Mouse (Mus musculus): ENCODE data around the gene Gm10840. TPM values are rescaled to one million over a fixed set of nuclear protein-coding genes. Genes with fewer than 3 reads are reported as not detected.
"Not testable (repeated sequence)": the region's sequence is repeated elsewhere in the genome, so short reads cannot be mapped to it uniquely, and the experiment has no call there.

The Gm10840 gene
- polyA plus RNA-seq, 1 experiment from 2014 or later = not detected

- 96% methylated on average over 3 of the region's 3 CpGs for WGBS
- H3K4me1 ChIP-seq (replicated peaks) = 0 out of 2 replicates have a peak, but pooled peaks cover 3% of the 10 kb centered on the region
- no peak overlapping the region for H3K27ac ChIP-seq
- no peak for ATAC-seq
- H3K9me3 ChIP-seq = no peaks in the 10 kb centered on the region
- 0 out of 2 replicates have a peak, but pooled peaks cover 2% of the 10 kb centered on the region for H3K36me3 ChIP-seq
- no peak overlapping the region for H3K4me2 ChIP-seq (replicated peaks)
- no peak overlapping the region for H3K4me3 ChIP-seq (replicated peaks)
- no peaks in the 10 kb centered on the region for H3K27me3 ChIP-seq (replicated peaks)
- H3K9ac ChIP-seq = no peak overlapping the region
Measured at GRCm38 (mm10) chr11:106191716-106192115, 31.1 kb downstream of the Gm10840 start.

DNA sequence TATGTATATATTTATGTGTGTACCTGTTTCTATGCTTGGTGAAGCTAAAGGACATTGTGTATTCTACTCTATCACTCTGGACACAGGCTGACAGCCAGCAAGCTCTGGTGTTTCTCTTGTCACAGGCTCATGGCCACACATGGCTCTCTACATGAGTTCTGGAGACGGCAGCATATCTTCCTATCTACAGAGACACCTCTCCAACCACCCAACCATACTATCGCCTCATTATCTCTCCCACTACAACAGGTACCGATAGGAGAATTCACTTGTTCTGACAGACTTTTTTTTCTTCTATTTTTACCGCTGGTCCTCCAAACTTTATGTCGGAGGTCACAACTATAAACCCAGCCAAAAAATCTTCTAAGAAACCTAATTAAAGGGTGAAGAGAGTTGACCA, 31.6 kb downstream of the Gm10840 start:
- no peak for ATAC-seq
- H3K36me3 ChIP-seq = 0 out of 2 replicates have a peak, but pooled peaks cover 2% of the 10 kb centered on the region
- H3K9me3 ChIP-seq = no peaks in the 10 kb centered on the region
- no peak overlapping the region for H3K27ac ChIP-seq
- no peaks in the 10 kb centered on the region for H3K27me3 ChIP-seq (replicated peaks)
- WGBS = 78% methylated on average over 5 of the region's 5 CpGs
- no peak overlapping the region for H3K9ac ChIP-seq
- H3K4me1 ChIP-seq (replicated peaks) = 0 out of 2 replicates have a peak, but pooled peaks cover 3% of the 10 kb centered on the region
- H3K4me2 ChIP-seq (replicated peaks) = peak overlapping the region; percentile 81
- H3K4me3 ChIP-seq (replicated peaks) = peak overlapping the region; percentile 80; the same call in 1 of the 2 replicates

- WGBS = 9% methylated on average over 19 of the region's 19 CpGs
Measured at GRCm38 (mm10) chr11:106192657-106193370, 32.2 kb downstream of the Gm10840 start.

GRCm38 (mm10) chr11:106193371-106194154, 32.9 kb downstream of the Gm10840 start:
- Histone ChIP-seq H3K27ac (peak overlapping the region; percentile 81), H3K36me3 (peaks cover 6% of the 10 kb centered on the region; the same call in 1 of the 2 replicates), H3K9ac (peak overlapping the region; percentile 74), H3K4me3 (replicated peaks) (peak overlapping the region; percentile 80), H3K4me1 (replicated peaks) (0 out of 2 replicates have a peak, but pooled peaks cover 3% of the 10 kb centered on the region), H3K4me2 (replicated peaks) (peak overlapping the region; percentile 81), H3K27me3 (replicated peaks) (no peaks in the 10 kb centered on the region), H3K9me3 (no peaks in the 10 kb centered on the region)
- WGBS = under 1% methylated on average over 44 of the region's 44 CpGs
- peak; percentile 99 for ATAC-seq

More at GRCm38 (mm10) chr11:106192657-106193370, 32.2 kb downstream of the Gm10840 start:
- H3K27me3 ChIP-seq (replicated peaks) = no peaks in the 10 kb centered on the region
- H3K9me3 ChIP-seq = no peaks in the 10 kb centered on the region
- H3K4me3 ChIP-seq (replicated peaks) = peak overlapping the region; percentile 80
- peak overlapping the region; percentile 81 for H3K4me2 ChIP-seq (replicated peaks)
- peak overlapping the region; percentile 74 for H3K9ac ChIP-seq
- H3K36me3 ChIP-seq = 0 out of 2 replicates have a peak, but pooled peaks cover 2% of the 10 kb centered on the region
- H3K27ac ChIP-seq = peak overlapping the region; percentile 81
- H3K4me1 ChIP-seq (replicated peaks) = 0 out of 2 replicates have a peak, but pooled peaks cover 3% of the 10 kb centered on the region
- no peak for ATAC-seq

DNA sequence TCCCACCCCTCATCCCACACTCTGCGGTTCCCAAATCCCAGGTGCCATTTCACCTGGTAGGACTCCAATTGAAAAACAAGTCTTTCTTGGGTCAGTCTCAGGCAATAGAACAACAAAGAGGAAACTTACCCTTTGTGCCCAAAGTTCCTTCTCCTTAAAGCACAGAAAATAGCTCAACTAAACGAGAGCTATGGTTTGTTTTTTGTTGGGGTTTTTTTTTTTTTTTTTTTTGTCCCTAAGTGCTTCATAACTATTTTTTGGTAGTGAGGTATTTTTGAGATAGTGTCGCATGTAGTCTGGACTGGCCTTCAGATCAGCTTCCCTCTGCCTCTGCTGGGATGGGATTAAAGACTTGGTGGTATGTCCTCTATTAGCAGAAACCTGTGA, 33.5 kb downstream of the Gm10840 start:
- H3K4me3 ChIP-seq (replicated peaks) = peak overlapping the region; percentile 80
- H3K27ac ChIP-seq = peak overlapping the region; percentile 80
- H3K27me3 ChIP-seq (replicated peaks) = no peaks in the 10 kb centered on the region
- H3K36me3 ChIP-seq = peaks cover 6% of the 10 kb centered on the region; the same call in 1 of the 2 replicates
- H3K9ac ChIP-seq = peak overlapping the region; percentile 52
- peak overlapping the region; percentile 81 for H3K4me2 ChIP-seq (replicated peaks)
- H3K9me3 ChIP-seq = no peaks in the 10 kb centered on the region
- ATAC-seq = no peak
- 33% methylated on average over 3 of the region's 3 CpGs for WGBS
- H3K4me1 ChIP-seq (replicated peaks) = 0 out of 2 replicates have a peak, but pooled peaks cover 3% of the 10 kb centered on the region

- no peaks in the 10 kb centered on the region for H3K9me3 ChIP-seq
- H3K36me3 ChIP-seq = peaks cover 6% of the 10 kb centered on the region; the same call in 1 of the 2 replicates
- H3K27me3 ChIP-seq (replicated peaks) = no peaks in the 10 kb centered on the region
- H3K4me1 ChIP-seq (replicated peaks) = 0 out of 2 replicates have a peak, but pooled peaks cover 3% of the 10 kb centered on the region
- no peak overlapping the region for H3K4me3 ChIP-seq (replicated peaks)
- WGBS = 89% methylated on average over 7 of the region's 7 CpGs
- H3K9ac ChIP-seq = no peak overlapping the region
- H3K27ac ChIP-seq = no peak overlapping the region
- no peak for ATAC-seq
- H3K4me2 ChIP-seq (replicated peaks) = no peak overlapping the region
Measured at GRCm38 (mm10) chr11:106194891-106195290, 34.2 kb downstream of the Gm10840 start.

GRCm38 (mm10) chr11:106195341-106195740, 34.7 kb downstream of the Gm10840 start:
- Histone ChIP-seq H3K4me3 (replicated peaks) (no peak overlapping the region), H3K9ac (no peak overlapping the region), H3K4me1 (replicated peaks) (0 out of 2 replicates have a peak, but pooled peaks cover 3% of the 10 kb centered on the region), H3K36me3 (peaks cover 6% of the 10 kb centered on the region; the same call in 1 of the 2 replicates), H3K27me3 (replicated peaks) (no peaks in the 10 kb centered on the region), H3K4me2 (replicated peaks) (no peak overlapping the region), H3K9me3 (no peaks in the 10 kb centered on the region), H3K27ac (no peak overlapping the region)
- ATAC-seq = no peak

DNA sequence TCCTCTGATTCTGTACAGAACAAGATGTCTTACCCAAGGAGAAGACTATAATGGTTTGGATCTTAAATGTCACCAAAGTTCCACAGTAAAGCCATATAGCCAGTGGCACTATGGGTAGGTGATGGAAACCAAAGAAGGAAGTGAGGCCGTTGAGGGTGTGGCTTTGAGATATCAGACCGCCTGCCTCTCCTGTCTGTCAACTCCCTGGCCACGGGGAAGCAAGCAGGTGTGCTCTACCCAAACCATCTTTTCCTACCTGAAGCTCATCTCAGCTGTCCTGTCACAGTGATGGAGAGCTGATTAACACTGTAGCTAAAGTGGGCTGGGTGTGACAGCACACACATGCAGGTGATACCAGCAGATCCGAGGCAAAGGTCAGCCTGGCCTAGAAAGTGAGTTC, 37.6 kb downstream of the Gm10840 start:
- 80% methylated on average over 4 of the region's 4 CpGs for WGBS
- no peak overlapping the region for H3K9ac ChIP-seq
- no peaks in the 10 kb centered on the region for H3K27me3 ChIP-seq (replicated peaks)
- no peaks in the 10 kb centered on the region for H3K9me3 ChIP-seq
- no peak for ATAC-seq
- no peak overlapping the region for H3K4me2 ChIP-seq (replicated peaks)
- peaks cover 28% of the 10 kb centered on the region for H3K36me3 ChIP-seq
- no peak overlapping the region for H3K4me3 ChIP-seq (replicated peaks)
- H3K27ac ChIP-seq = no peak overlapping the region
- H3K4me1 ChIP-seq (replicated peaks) = 0 out of 2 replicates have a peak, but pooled peaks cover 3% of the 10 kb centered on the region

DNA sequence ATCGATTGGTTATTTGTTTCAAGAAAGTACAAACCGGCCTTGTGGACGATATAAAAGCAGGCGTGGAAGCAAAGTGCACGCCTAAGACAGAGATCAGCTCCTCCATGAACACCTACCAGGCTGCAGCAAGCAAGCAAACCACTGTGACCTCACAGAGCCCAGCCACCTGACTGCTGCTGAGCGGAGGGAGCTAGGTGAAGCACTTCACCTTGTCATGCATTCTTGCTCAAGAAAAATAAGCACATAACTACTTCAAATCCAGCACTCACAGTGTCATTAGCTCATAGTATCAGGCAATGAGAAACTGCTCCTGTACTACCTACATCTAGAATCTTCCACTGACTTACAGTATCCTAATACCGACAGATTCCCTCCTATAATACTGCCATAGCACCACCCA, 39.3 kb downstream of the Gm10840 start:
- H3K9me3 ChIP-seq; H3K27ac ChIP-seq; H3K9ac ChIP-seq; H3K4me2 ChIP-seq (replicated peaks); H3K4me3 ChIP-seq (replicated peaks); ATAC-seq; H3K27me3 ChIP-seq (replicated peaks); H3K4me1 ChIP-seq (replicated peaks): not testable (repeated sequence)
- peaks cover 36% of the 10 kb centered on the region for H3K36me3 ChIP-seq
- WGBS = 94% methylated on average over 7 of the region's 7 CpGs

DNA sequence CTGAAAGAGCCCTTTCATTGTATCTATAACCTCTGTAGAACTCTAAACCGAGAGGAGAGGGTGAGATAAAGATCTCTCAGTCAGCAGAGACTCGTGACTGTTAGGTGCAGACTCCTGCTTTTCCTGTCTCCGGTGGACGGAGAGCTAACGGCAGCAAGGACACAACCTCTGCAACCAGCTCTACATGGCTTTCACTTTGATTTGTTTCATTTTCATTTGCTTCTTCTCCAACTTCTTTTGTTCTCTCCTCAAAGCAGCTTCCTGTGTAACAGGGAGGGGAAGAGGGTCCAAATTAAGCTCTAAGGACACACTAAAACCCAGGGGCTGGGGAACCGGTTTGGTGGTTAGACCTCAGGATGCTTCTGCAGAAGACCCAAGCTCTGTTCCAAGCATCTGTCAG, 40.1 kb downstream of the Gm10840 start:
- H3K36me3 ChIP-seq = peaks cover 40% of the 10 kb centered on the region
- WGBS = 72% methylated on average over 6 of the region's 6 CpGs

DNA sequence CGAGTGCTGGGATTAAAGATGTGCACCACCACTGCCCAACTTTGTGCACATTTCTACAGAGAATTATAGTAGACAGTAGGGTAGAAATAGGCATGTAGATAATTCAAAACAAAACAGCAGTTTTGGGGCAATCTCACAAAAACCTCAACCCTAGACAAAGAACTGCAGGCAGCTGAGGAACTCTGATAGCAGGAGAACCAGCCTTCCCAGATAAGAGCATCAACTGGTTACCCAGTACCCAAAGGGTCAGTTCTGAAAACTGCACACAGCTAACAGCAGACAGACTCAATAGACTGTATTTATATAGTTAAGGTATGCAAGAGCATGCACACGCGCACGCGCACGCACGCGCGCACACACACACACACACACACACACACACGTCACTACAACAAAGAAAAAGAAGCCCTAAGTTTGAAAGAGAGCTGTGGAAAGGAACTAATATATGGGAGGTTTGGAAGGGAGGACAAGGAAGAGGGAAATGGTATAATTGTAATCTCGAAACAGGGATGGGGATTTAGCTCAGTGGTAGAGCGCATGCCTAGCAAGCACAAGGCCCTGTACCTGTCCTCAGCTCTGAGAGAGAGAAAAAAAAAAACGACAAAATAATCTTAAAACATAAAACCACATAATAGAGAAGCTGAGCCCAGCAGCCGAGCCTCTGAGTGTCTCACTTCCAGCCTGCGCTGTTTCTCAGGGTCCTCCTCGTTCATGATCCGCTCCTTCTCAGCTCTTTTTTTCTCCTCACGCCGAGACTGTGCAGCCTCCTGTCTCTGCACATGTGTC, 40.9 kb downstream of the Gm10840 start:
- no peak for ATAC-seq
- H3K27ac ChIP-seq = no peak overlapping the region
- no peak overlapping the region for H3K4me3 ChIP-seq (replicated peaks)
- no peak overlapping the region for H3K9ac ChIP-seq
- H3K4me2 ChIP-seq (replicated peaks) = no peak overlapping the region
- no peaks in the 10 kb centered on the region for H3K9me3 ChIP-seq
- H3K4me1 ChIP-seq (replicated peaks) = no peaks in the 10 kb centered on the region
- H3K36me3 ChIP-seq = peaks cover 40% of the 10 kb centered on the region
- H3K27me3 ChIP-seq (replicated peaks) = no peaks in the 10 kb centered on the region
- 95% methylated on average over 19 of the region's 19 CpGs for WGBS

More for the DNA sequence above, 40.1 kb downstream of the Gm10840 start:
- Histone ChIP-seq H3K27me3 (replicated peaks) (no peaks in the 10 kb centered on the region), H3K9ac (no peak overlapping the region), H3K4me3 (replicated peaks) (no peak overlapping the region), H3K4me1 (replicated peaks) (no peaks in the 10 kb centered on the region), H3K27ac (no peak overlapping the region), H3K9me3 (no peaks in the 10 kb centered on the region), H3K4me2 (replicated peaks) (no peak overlapping the region)
- no peak for ATAC-seq

- Histone ChIP-seq H3K4me3 (replicated peaks) (no peak within 1 kb of the TSS), H3K9ac (no peak within 1 kb of the TSS), H3K9me3 (no peaks in the 10 kb centered on the region), H3K4me1 (replicated peaks) (no peaks in the 10 kb centered on the region), H3K36me3 (peaks cover 43% of the 10 kb centered on the region), H3K27ac (no peak within 1 kb of the TSS), H3K4me2 (replicated peaks) (no peak within 1 kb of the TSS), H3K27me3 (replicated peaks) (no peaks in the 10 kb centered on the region)
- no peak for ATAC-seq
- WGBS = 82% methylated on average over 5 of the region's 5 CpGs
Measured at GRCm38 (mm10) chr11:106202123-106202465, 41.4 kb downstream of the Gm10840 start, which contains the start of gene Strada. TSS of gene Strada (minus strand) at chr11:106202168.
